Mouse (Mus musculus) MEL (cell line): ENCODE measurements around the gene Sept5.

Source experiments
- CHD2 ChIP-seq: IDR thresholded peaks from 2 replicates; pipeline ENCODE4 v1.6.1; 2011; ENCODE audit warnings: low read length, improper control_type of control experiment
- CTCF ChIP-seq, 3 experiments: IDR thresholded peaks in 2 of 3; conservative IDR thresholded peaks in 1 of 3; 2 replicates each; pipeline ENCODE4 v1.5.1; 2011 to 2012; ENCODE audit warnings: low read length in 3 of 3, low read depth in 2 of 3, mild to moderate bottlenecking in 2 of 3, improper control_type of control experiment in 1 of 3, inconsistent platforms in 1 of 3, mixed read lengths in 1 of 3, moderate library complexity in 1 of 3; ENCODE audit not compliant: control insufficient read depth in 1 of 3, insufficient read depth in 1 of 3, poor library complexity in 1 of 3, severe bottlenecking in 1 of 3
- E2F4 ChIP-seq: IDR thresholded peaks from 2 replicates; pipeline ENCODE4 v1.6.1; 2011; ENCODE audit warnings: low read depth, low read length, improper control_type of control experiment, borderline replicate concordance
- EP300 ChIP-seq, 2 experiments: IDR thresholded peaks; 2 replicates each; pipeline ENCODE4 v1.6.1; 2011; ENCODE audit warnings: improper control_type of control experiment in 2 of 2, low read length in 2 of 2, low read depth in 1 of 2, mild to moderate bottlenecking in 1 of 2
- ETS1 ChIP-seq: IDR thresholded peaks from 2 replicates; pipeline ENCODE4 v1.6.1; 2012; ENCODE audit warnings: low read depth, mild to moderate bottlenecking, inconsistent platforms, low read length, improper control_type of control experiment, moderate library complexity
- GATA1 ChIP-seq: IDR thresholded peaks from 2 replicates; pipeline ENCODE4 v1.6.1; 2011; ENCODE audit warnings: low read depth, low read length, improper control_type of control experiment
- HCFC1 ChIP-seq: IDR thresholded peaks from 2 replicates; pipeline ENCODE4 v1.6.1; 2012; ENCODE audit warnings: low read depth, mild to moderate bottlenecking, inconsistent platforms, low read length, improper control_type of control experiment, moderate library complexity
- POLR2A ChIP-seq, 2 experiments: IDR thresholded peaks; 2 replicates each; pipeline ENCODE4 v1.6.1; 2011 to 2012; ENCODE audit warnings: low read length in 2 of 2, mild to moderate bottlenecking in 2 of 2, control low read depth in 1 of 2, improper control_type of control experiment in 1 of 2, low read depth in 1 of 2, moderate library complexity in 1 of 2; ENCODE audit not compliant: control insufficient read depth in 1 of 2, insufficient read depth in 1 of 2, poor library complexity in 1 of 2
- POLR2AphosphoS2 ChIP-seq: IDR thresholded peaks from 2 replicates; pipeline ENCODE4 v1.6.1; 2011; ENCODE audit warnings: low read length, improper control_type of control experiment
- SIN3A ChIP-seq: IDR thresholded peaks from 2 replicates; pipeline ENCODE4 v1.6.1; 2012; ENCODE audit warnings: low read length, improper control_type of control experiment, inconsistent platforms
- USF1 ChIP-seq: IDR thresholded peaks from 2 replicates; pipeline ENCODE4 v1.6.1; 2014; ENCODE audit warnings: low read depth, mild to moderate bottlenecking, inconsistent platforms, low read length, improper control_type of control experiment, moderate library complexity
- ZKSCAN1 ChIP-seq: IDR thresholded peaks from 2 replicates; pipeline ENCODE4 v1.6.1; 2012; ENCODE audit warnings: low read depth, mild to moderate bottlenecking, inconsistent platforms, low read length, improper control_type of control experiment, moderate library complexity
- ZNF384 ChIP-seq: IDR thresholded peaks from 2 replicates; pipeline ENCODE4 v1.6.1; 2012; ENCODE audit warnings: low read depth, mild to moderate bottlenecking, inconsistent platforms, low read length, improper control_type of control experiment

DNA sequence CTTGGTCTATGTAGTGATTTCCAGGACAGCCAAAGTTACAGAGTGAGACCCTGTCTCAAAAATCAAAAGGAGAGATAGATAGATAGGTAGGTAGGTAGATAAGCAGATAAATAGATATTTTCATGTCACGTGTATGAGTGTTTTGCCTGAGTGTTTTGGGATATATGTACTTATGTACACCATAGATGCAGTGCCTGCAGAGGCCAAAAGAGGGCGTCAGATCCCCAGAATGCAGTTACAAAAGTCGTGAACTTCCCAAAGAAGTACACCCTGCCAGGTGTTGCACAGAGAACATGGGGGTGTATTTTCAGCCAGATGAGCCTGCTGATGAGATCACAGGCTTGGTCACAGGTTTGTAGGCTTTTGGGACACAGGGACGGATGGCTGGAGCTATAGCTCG lies 49.4 kb upstream of the Sept5 start:
- TF ChIP-seq EP300 (IDR thresholded peaks at IDR 0.05; ENCODE audit: low read depth in 1 of 2, low read length in 2 of 2): no peak
- no peak for TF ChIP-seq HCFC1
- TF ChIP-seq ZKSCAN1: no peak
- no peak for TF ChIP-seq USF1
- TF ChIP-seq CHD2: no peak
- TF ChIP-seq POLR2A (IDR thresholded peaks at IDR 0.05; ENCODE audit: control insufficient read depth in 1 of 2, insufficient read depth in 1 of 2, low read depth in 1 of 2, low read length in 2 of 2, poor library complexity in 1 of 2): no peak
- peak; percentile 43 to 66 (median 64) for TF ChIP-seq CTCF (IDR thresholded peaks at IDR 0.05 in 2 of 3, conservative IDR thresholded peaks at IDR 0.05 in 1 of 3; ENCODE audit: control insufficient read depth in 1 of 3, insufficient read depth in 1 of 3, low read depth in 2 of 3, low read length in 3 of 3, poor library complexity in 1 of 3, severe bottlenecking in 1 of 3)
- no peak for TF ChIP-seq POLR2AphosphoS2
- no peak for TF ChIP-seq ZNF384
- TF ChIP-seq SIN3A: no peak
- no peak for TF ChIP-seq E2F4
- TF ChIP-seq GATA1: no peak
- TF ChIP-seq ETS1: no peak
